Comparison of ENCODE assay signal across 23 mouse cellular contexts in the genomic region with DNA sequence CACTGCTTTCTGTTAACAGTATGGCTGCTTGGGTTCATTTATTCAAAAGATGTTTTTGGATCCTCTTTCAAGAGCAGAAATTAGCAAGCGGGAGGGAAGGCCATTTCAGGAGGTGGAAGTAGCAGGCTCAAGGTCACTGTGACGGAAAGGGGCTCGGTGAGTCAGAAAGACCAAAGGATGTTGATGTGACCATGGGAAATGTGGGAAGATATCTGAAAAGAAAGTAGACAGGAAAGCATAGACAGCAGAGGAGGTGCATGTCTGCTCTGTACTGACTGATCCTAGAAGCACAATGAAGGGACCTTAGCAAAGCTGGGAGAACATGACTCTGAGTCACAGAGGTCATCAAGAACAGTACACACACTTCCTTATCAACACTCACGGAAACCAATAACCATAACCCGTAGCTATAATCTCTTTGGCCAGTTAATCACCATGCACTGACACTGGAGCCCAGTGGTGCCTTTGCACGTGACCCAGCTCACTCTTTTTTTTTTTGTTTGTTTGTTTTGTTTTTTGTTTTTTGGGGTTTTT.
DNase-seq lines count a peak whose midpoint lies in the region; ATAC-seq lines count a peak whose summit lies in the region.
"Had no signal": no experiment of that assay in that cellular context is flagged by ENCODE, and none has a peak within 500 bp of the region (broad histone marks: within the 10 kb centered on the region; RNA-seq: fewer than 3 reads in every experiment).

No protein-coding gene starts in this region.

- peak; percentile 54 for DNase-seq in adrenal gland, adult 2 months
- no peak for DNase-seq in adrenal gland, postnatal 4 days (ENCODE audit: low spot score in 2 of 2)
- DNase-seq in 416B (ENCODE audit: low read depth) = peak; percentile 97
- DNase-seq in adrenal gland, postnatal 14 days = peak; percentile 68
- DNase-seq in urinary bladder, postnatal 25 days (ENCODE audit: low spot score) = no peak
- DNase-seq in c-Kit-positive CD71-positive TER-119-positive erythroid progenitor cells, embryonic 14.5 days (ENCODE audit: low spot score) = no peak
- no peak for DNase-seq in gastrocnemius, postnatal 4 days (ENCODE audit: low spot score in 2 of 2)
- DNase-seq: cerebellum, adult 9-10 months; gastrocnemius, postnatal 25 days; left cerebral cortex, postnatal 4 days; lung, adult 18-20 months; lung, postnatal 4 days; right cerebral cortex, postnatal 14 days; thymus, postnatal 36 days had no signal

- H3K9me3 ChIP-seq in liver, embryonic 15.5 days (replicated peaks) = no peaks in the 10 kb centered on the region
- H3K9me3 ChIP-seq: embryonic facial prominence, embryonic 15.5 days; forebrain, embryonic 10.5 days; midbrain, embryonic 10.5 days; neural tube, embryonic 12.5 days had no signal

- no peak overlapping the region for H3K4me3 ChIP-seq in liver, embryonic 15.5 days (replicated peaks)
- H3K4me3 ChIP-seq: embryonic facial prominence, embryonic 15.5 days; forebrain, embryonic 10.5 days; midbrain, embryonic 10.5 days; neural tube, embryonic 12.5 days had no signal

- WGBS in liver, embryonic 15.5 days (ENCODE audit: insufficient replicate concordance) = 55% methylated on average over 6 of the region's 6 CpGs

- no peak overlapping the region for H3K4me2 ChIP-seq in liver, embryonic 15.5 days
- H3K4me2 ChIP-seq: embryonic facial prominence, embryonic 15.5 days; neural tube, embryonic 12.5 days had no signal

- ATAC-seq in liver, embryonic 15.5 days (ENCODE audit: insufficient read depth) = peak; percentile 34
- ATAC-seq: inflammation-experienced regulatory T-cells, adult 6 months; Patski had no signal

- no peak overlapping the region for H3K27ac ChIP-seq in liver, embryonic 15.5 days (replicated peaks)
- H3K27ac ChIP-seq: embryonic facial prominence, embryonic 15.5 days; forebrain, embryonic 10.5 days; kidney, postnatal 0 days; midbrain, embryonic 10.5 days; neural tube, embryonic 12.5 days had no signal

- no peaks in the 10 kb centered on the region for H3K4me1 ChIP-seq in liver, embryonic 15.5 days (replicated peaks)
- H3K4me1 ChIP-seq: embryonic facial prominence, embryonic 15.5 days; neural tube, embryonic 12.5 days had no signal

- no peaks in the 10 kb centered on the region for H3K27me3 ChIP-seq in liver, embryonic 15.5 days
- H3K27me3 ChIP-seq: CH12.LX; embryonic facial prominence, embryonic 15.5 days; neural tube, embryonic 12.5 days; Patski had no signal

- no peak overlapping the region for H3K9ac ChIP-seq in liver, embryonic 15.5 days
- H3K9ac ChIP-seq: embryonic facial prominence, embryonic 15.5 days; neural tube, embryonic 12.5 days had no signal

- H3K36me3 ChIP-seq in liver, embryonic 15.5 days (replicated peaks) = no peaks in the 10 kb centered on the region
- H3K36me3 ChIP-seq: midbrain, embryonic 10.5 days; neural tube, embryonic 12.5 days had no signal

Comparison
In these comparisons a context has a peak if more than half of its experiments do, and no peak if none do; other contexts are left out.
1. DNase-seq: peak in adrenal gland, adult 2 months (single experiment), 416B (single experiment) and adrenal gland, postnatal 14 days (single experiment); none in adrenal gland, postnatal 4 days (0 of 2), urinary bladder, postnatal 25 days (single experiment), c-Kit-positive CD71-positive TER-119-positive erythroid progenitor cells, embryonic 14.5 days (single experiment) and gastrocnemius, postnatal 4 days (0 of 2).